Mouse (Mus musculus): ENCODE data around the gene Brd2. TPM values are rescaled to one million over a fixed set of nuclear protein-coding genes. Genes with fewer than 3 reads are reported as not detected.
A peak's percentile ranks its signal among the peaks of the same experiment; 100 is the strongest.

The Brd2 gene
- polyA plus RNA-seq, 1 experiment from 2014 or later = 141 TPM

GRCm38 (mm10) chr17:34128944-34129791 is 6.7 kb upstream of the Brd2 start:
- Histone ChIP-seq H3K27ac (replicated peaks) (no peak overlapping the region), H3K4me3 (peak overlapping the region; percentile 35), H3K36me3 (replicated peaks) (peaks cover 13% of the 10 kb centered on the region; the same call in 1 of the 2 replicates), H3K9me3 (no peaks in the 10 kb centered on the region), H3K27me3 (replicated peaks; ENCODE audit: low read depth, poor library complexity, severe bottlenecking) (peaks cover 24% of the 10 kb centered on the region), H3K4me1 (peaks cover 36% of the 10 kb centered on the region)
- DNase-seq (ENCODE audit: low spot score) = peak; percentile 41
- 23% methylated on average over 18 of the region's 18 CpGs for WGBS

DNA sequence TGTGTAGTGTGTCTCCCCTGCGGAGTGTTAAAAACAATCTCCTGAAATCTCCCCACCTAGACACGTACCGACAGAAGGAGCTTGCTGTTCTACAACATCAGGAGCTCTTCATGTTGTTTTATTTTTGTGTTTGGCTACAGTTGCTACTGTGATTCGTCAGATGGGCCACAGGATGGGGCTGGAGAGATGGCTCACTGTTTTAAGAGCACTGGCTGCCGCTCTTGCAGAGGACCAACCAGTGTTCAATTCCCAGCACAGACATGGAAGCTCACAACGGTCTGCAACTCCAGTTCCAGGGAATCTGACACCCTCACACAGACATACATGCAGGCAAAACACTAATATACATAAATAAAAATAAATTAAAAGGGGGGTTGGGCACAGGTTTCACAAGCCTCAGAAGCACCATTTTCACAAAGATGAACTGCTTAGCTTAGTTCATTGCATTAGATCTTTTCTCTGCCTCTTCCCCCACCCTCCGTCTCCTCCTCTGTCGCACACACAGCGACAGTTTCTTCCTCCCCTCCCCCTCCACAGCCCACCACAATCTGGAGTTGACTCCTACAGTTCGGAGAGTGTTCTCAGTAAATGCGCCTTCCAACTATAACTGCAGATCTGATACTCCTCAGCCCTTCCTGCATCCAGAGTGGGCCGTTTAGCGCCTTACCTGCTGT is 6.0 kb upstream of the Brd2 start:
- Histone ChIP-seq H3K4me1 (peaks cover 43% of the 10 kb centered on the region), H3K9me3 (no peaks in the 10 kb centered on the region), H3K27me3 (replicated peaks; ENCODE audit: low read depth, poor library complexity, severe bottlenecking) (peaks cover 24% of the 10 kb centered on the region), H3K27ac (replicated peaks) (0 out of 2 replicates have a peak overlapping the region, but pooled peaks have one; percentile 6), H3K4me3 (peak overlapping the region; percentile 35), H3K36me3 (replicated peaks) (peaks cover 13% of the 10 kb centered on the region; the same call in 1 of the 2 replicates)
- peak; percentile 17 for DNase-seq (ENCODE audit: low spot score)
- WGBS = 21% methylated on average over 13 of the region's 13 CpGs

DNA sequence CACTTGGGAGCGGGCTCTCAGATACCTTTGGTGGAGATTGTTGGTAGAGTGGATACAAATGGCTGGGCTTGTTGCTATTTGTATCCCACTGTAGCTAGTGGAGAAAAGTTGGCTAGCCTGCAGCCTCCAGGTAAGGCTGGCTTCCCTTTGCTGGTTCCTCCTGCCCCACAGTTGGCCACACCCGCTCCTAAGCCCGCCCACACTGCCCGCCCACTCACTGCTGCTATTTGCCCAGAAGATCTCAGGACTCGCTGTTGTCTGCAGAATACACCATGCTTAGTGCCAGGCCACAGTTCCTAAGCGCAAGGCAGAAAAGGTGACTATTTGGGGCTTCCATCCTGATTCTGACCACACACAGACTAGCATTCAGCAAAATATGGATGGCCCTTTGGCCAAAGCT is 5.0 kb upstream of the Brd2 start:
- 19% methylated on average over 6 of the region's 6 CpGs for WGBS
- Histone ChIP-seq H3K27ac (replicated peaks) (no peak overlapping the region), H3K4me1 (peaks cover 47% of the 10 kb centered on the region), H3K36me3 (replicated peaks) (peaks cover 13% of the 10 kb centered on the region; the same call in 1 of the 2 replicates), H3K4me3 (peak overlapping the region; percentile 31; the same call in 1 of the 2 replicates), H3K27me3 (replicated peaks; ENCODE audit: low read depth, poor library complexity, severe bottlenecking) (peaks cover 24% of the 10 kb centered on the region), H3K9me3 (no peaks in the 10 kb centered on the region)
- DNase-seq (ENCODE audit: low spot score) = peak; percentile 49

GRCm38 (mm10) chr17:34126826-34127420 is 4.5 kb upstream of the Brd2 start:
- H3K27me3 ChIP-seq (replicated peaks; ENCODE audit: low read depth, poor library complexity, severe bottlenecking) = peaks cover 24% of the 10 kb centered on the region
- DNase-seq (ENCODE audit: low spot score) = no peak
- H3K4me1 ChIP-seq = peaks cover 47% of the 10 kb centered on the region
- no peaks in the 10 kb centered on the region for H3K9me3 ChIP-seq
- H3K4me3 ChIP-seq = no peak overlapping the region
- 62% methylated on average over 9 of the region's 9 CpGs for WGBS
- peaks cover 13% of the 10 kb centered on the region; the same call in 1 of the 2 replicates for H3K36me3 ChIP-seq (replicated peaks)
- no peak overlapping the region for H3K27ac ChIP-seq (replicated peaks)

DNA sequence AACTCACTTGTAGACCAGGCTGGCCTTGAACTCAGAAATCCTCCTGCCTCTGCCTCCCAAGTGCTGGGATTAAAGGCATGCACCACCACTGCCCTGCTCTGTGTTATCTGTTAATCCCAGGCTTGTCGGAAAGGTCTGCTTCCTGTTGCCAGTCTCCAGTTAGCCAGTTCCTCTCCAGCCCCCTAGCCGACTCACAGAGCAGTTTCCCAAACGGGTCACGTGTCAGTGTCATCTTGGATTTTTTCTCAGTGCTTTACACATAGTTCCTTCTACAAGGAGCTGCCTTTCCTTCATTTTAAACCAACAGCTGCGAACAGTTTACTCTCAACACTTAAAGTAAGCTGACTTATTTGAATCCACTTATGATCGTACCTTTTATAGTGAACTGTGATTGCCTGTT is 2.2 kb upstream of the Brd2 start:
- Histone ChIP-seq H3K9me3 (no peaks in the 10 kb centered on the region), H3K4me3 (peak overlapping the region; percentile 26; the same call in 1 of the 2 replicates), H3K27ac (replicated peaks) (no peak overlapping the region), H3K27me3 (replicated peaks; ENCODE audit: low read depth, poor library complexity, severe bottlenecking) (peaks cover 24% of the 10 kb centered on the region), H3K36me3 (replicated peaks) (peaks cover 13% of the 10 kb centered on the region; the same call in 1 of the 2 replicates), H3K4me1 (peaks cover 47% of the 10 kb centered on the region)
- no peak for DNase-seq (ENCODE audit: low spot score)
- 83% methylated on average over 6 of the region's 6 CpGs for WGBS

GRCm38 (mm10) chr17:34123518-34123917 is 1.1 kb upstream of the Brd2 start:
- WGBS = 21% methylated on average over 2 of the region's 2 CpGs
- H3K27me3 ChIP-seq (replicated peaks; ENCODE audit: low read depth, poor library complexity, severe bottlenecking) = peaks cover 13% of the 10 kb centered on the region
- peak overlapping the region; percentile 99 for H3K4me3 ChIP-seq
- H3K4me1 ChIP-seq = peaks cover 37% of the 10 kb centered on the region
- DNase-seq (ENCODE audit: low spot score) = peak; percentile 56
- H3K9me3 ChIP-seq = no peaks in the 10 kb centered on the region
- H3K36me3 ChIP-seq (replicated peaks) = peaks cover 22% of the 10 kb centered on the region
- H3K27ac ChIP-seq (replicated peaks) = peak overlapping the region; percentile 100

DNA sequence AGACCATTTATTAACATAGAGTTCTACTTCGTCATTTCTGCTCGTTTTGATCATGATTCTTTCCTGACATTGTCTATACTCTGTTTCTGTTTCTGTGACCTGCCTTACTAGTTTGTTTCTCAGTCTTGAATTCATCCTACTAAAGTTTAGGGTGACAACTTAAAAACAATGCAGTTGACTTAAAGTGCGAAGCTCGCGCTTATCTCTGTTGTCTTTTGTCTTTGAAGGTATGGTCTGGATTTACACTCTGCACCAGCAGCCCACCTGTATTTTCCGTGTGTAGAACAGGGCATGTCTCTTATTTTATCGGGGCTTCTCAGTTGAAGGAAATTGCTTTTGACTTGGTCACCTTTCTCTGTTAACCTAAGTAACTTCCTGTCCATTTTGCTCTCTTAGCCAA is 677 bp upstream of the Brd2 start:
- Histone ChIP-seq H3K4me1 (peaks cover 33% of the 10 kb centered on the region), H3K27me3 (replicated peaks; ENCODE audit: low read depth, poor library complexity, severe bottlenecking) (peaks cover 10% of the 10 kb centered on the region), H3K9me3 (no peaks in the 10 kb centered on the region), H3K4me3 (peak overlapping the region; percentile 99), H3K27ac (replicated peaks) (peak overlapping the region; percentile 100), H3K36me3 (replicated peaks) (peaks cover 26% of the 10 kb centered on the region)
- DNase-seq (ENCODE audit: low spot score) = no peak
- WGBS = 2% methylated on average over 7 of the region's 7 CpGs

- DNase-seq (ENCODE audit: low spot score) = no peak
- 2% methylated on average over 9 of the region's 10 CpGs for WGBS
These were observed 601 bp downstream of the Brd2 start for GRCm38 (mm10) chr17:34121879-34122187.

GRCm38 (mm10) chr17:34121172-34121878 is 1.1 kb downstream of the Brd2 start:
- no peaks in the 10 kb centered on the region for H3K27me3 ChIP-seq (replicated peaks; ENCODE audit: low read depth, poor library complexity, severe bottlenecking)
- H3K4me3 ChIP-seq = peak overlapping the region; percentile 99
- no peaks in the 10 kb centered on the region for H3K9me3 ChIP-seq
- DNase-seq (ENCODE audit: low spot score) = peak; percentile 92
- peaks cover 40% of the 10 kb centered on the region for H3K36me3 ChIP-seq (replicated peaks)
- WGBS = under 1% methylated on average over 35 of the region's 35 CpGs
- peaks cover 24% of the 10 kb centered on the region for H3K4me1 ChIP-seq
- H3K27ac ChIP-seq (replicated peaks) = peak overlapping the region; percentile 100

More at GRCm38 (mm10) chr17:34121879-34122187, 601 bp downstream of the Brd2 start:
- no peaks in the 10 kb centered on the region for H3K9me3 ChIP-seq
- peak overlapping the region; percentile 100 for H3K27ac ChIP-seq (replicated peaks)
- H3K4me1 ChIP-seq = peaks cover 24% of the 10 kb centered on the region
- no peaks in the 10 kb centered on the region for H3K27me3 ChIP-seq (replicated peaks; ENCODE audit: low read depth, poor library complexity, severe bottlenecking)
- H3K4me3 ChIP-seq = peak overlapping the region; percentile 99
- peaks cover 39% of the 10 kb centered on the region for H3K36me3 ChIP-seq (replicated peaks)

DNA sequence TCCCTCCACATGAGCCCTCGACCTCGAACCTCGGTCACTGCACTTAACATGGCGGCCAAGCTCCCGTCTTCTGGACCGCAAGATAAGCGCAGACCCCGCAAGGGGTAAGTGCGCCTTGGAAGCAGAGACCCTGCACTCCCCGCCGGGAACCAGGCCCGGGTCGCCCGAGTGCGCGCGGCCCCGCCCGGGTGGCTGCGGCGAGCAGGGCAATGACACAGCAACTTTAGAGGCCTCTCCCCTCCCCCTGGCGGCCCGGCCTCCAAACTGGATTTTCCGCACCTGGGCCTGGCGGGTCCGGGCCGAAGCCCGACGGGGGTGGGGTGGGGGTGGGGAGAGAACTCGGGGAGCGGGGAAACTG is 1.6 kb downstream of the Brd2 start:
- Histone ChIP-seq H3K27me3 (replicated peaks; ENCODE audit: low read depth, poor library complexity, severe bottlenecking) (no peaks in the 10 kb centered on the region), H3K4me1 (peaks cover 26% of the 10 kb centered on the region), H3K27ac (replicated peaks) (peak overlapping the region; percentile 100), H3K9me3 (no peaks in the 10 kb centered on the region), H3K36me3 (replicated peaks) (peaks cover 40% of the 10 kb centered on the region), H3K4me3 (peak overlapping the region; percentile 99)
- under 1% methylated on average over 31 of the region's 31 CpGs for WGBS
- DNase-seq (ENCODE audit: low spot score) = no peak

DNA sequence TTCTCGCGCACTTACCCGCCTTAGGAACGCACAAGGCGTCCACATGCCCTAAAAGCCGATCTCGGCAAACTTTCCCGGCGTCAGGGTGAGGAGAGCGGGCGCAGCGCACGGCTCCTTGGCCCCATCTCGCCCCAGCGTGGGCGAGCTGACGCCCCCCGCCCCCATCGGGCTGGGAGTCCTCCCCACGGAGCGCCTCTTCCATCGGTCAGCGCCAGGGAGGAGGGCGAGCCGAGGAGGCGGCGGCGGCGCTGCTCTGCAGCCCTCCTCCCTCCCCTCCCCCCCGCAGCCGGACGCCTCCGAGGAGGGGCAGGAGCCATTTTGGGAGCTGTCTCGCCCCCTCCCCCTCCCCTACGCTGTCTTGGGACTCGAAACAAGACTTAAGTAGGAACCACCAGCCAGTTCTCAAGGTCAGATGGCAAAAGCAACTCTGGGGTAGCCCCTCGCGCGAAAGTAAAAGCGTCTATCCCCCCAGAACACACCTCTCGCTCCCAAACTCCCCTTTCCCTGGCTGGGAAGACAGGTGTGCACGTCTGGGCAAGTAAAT is 2.2 kb downstream of the Brd2 start:
- H3K27me3 ChIP-seq (replicated peaks; ENCODE audit: low read depth, poor library complexity, severe bottlenecking) = no peaks in the 10 kb centered on the region
- peak; percentile 93 for DNase-seq (ENCODE audit: low spot score)
- H3K36me3 ChIP-seq (replicated peaks) = peaks cover 42% of the 10 kb centered on the region
- H3K27ac ChIP-seq (replicated peaks) = peak overlapping the region; percentile 100
- peak overlapping the region; percentile 99 for H3K4me3 ChIP-seq
- no peaks in the 10 kb centered on the region for H3K9me3 ChIP-seq
- WGBS = under 1% methylated on average over 42 of the region's 42 CpGs
- peaks cover 29% of the 10 kb centered on the region for H3K4me1 ChIP-seq
